Mouse (Mus musculus) embryonic facial prominence, embryonic 12.5 days (tissue): ENCODE results near the gene Sema3b. TPM values are rescaled to one million over a fixed set of nuclear protein-coding genes. Genes with fewer than 3 reads are reported as not detected.
A peak's percentile ranks its signal among the peaks of the same experiment; 100 is the strongest.

Experiments
- ATAC-seq: fragments of 200-750 bp; cut with Nextera tagmentation; 2 replicates; pipeline ENCODE4 v1.8.0; 2017; ENCODE audit not compliant: insufficient number of reproducible peaks, insufficient read depth, low FRiP score, low TSS enrichment
- H3K27ac ChIP-seq: fragments of 300-500 bp; sonication (generic); 2 replicates; pipeline ENCODE4 v1.5.1; 2016; ENCODE audit warnings: mild to moderate bottlenecking
- H3K27me3 ChIP-seq: fragments of 300-500 bp; sonication (generic); 2 replicates; pipeline ENCODE4 v1.6.1; 2016; ENCODE audit warnings: mild to moderate bottlenecking, moderate library complexity
- H3K36me3 ChIP-seq: fragments of 300-500 bp; sonication (generic); 2 replicates; pipeline ENCODE4 v1.6.1; 2016; ENCODE audit warnings: mild to moderate bottlenecking
- H3K4me1 ChIP-seq: fragments of 300-500 bp; sonication (generic); 2 replicates; pipeline ENCODE4 v1.6.1; 2016
- H3K4me2 ChIP-seq: fragments of 300-500 bp; sonication (generic); replicated peaks from 2 replicates; pipeline ENCODE4 v1.6.1; 2016; ENCODE audit warnings: mild to moderate bottlenecking, moderate library complexity
- H3K4me3 ChIP-seq: fragments of 300-500 bp; sonication (generic); 2 replicates; pipeline ENCODE4 v1.5.1; 2016; ENCODE audit warnings: mild to moderate bottlenecking
- H3K9ac ChIP-seq: fragments of 300-500 bp; sonication (generic); 2 replicates; pipeline ENCODE4 v1.6.1; 2016; ENCODE audit warnings: mild to moderate bottlenecking, moderate library complexity
- H3K9me3 ChIP-seq: fragments of 300-500 bp; sonication (generic); 2 replicates; pipeline ENCODE4 v1.6.1; 2016; ENCODE audit warnings: mild to moderate bottlenecking, moderate library complexity
- WGBS: fragments of 180-500 bp; shearing (Covaris S2); methylation state at CpG from one replicate; pipeline ENCODE4 v1.1.7; 2016; 5-methylcytosine and 5-hydroxymethylcytosine counted together
- polyA plus RNA-seq: library from polyadenylated mRNA; unstranded; fragments of >200 nt; fragmentation: Nextera tagmentation; extraction: Ambion mirVana; gene quantifications from 2 replicates; pipeline ENCODE4 v1.2.1, GENCODE M21; 2016

Sema3b gene
- 3.8 and 6.9 TPM in 2 replicates for polyA plus RNA-seq

- Histone ChIP-seq H3K4me3 (no peak within 1 kb of the TSS), H3K4me2 (peak within 1 kb of the TSS; percentile 5; the same call in 1 of the 2 replicates)
Observed at GRCm38 (mm10) chr9:107608741-107609432, at the start of gene Sema3b. Gene Sema3b, minus strand, starts transcription at chr9:107609229.

GRCm38 (mm10) chr9:107658096-107658495 lies 49.1 kb upstream of the Sema3b start:
- Histone ChIP-seq H3K9me3 (no peaks in the 10 kb centered on the region), H3K27ac (no peak overlapping the region), H3K27me3 (no peaks in the 10 kb centered on the region), H3K4me1 (0 out of 2 replicates have a peak, but pooled peaks cover 3% of the 10 kb centered on the region), H3K4me2 (no peak overlapping the region), H3K9ac (no peak overlapping the region), H3K36me3 (no peaks in the 10 kb centered on the region), H3K4me3 (no peak overlapping the region)
- ATAC-seq: no peak
- 82% methylated on average over 6 of the region's 6 CpGs for WGBS

More at GRCm38 (mm10) chr9:107608741-107609432, at the start of gene Sema3b:
- H3K9ac ChIP-seq: no peak within 1 kb of the TSS
- H3K36me3 ChIP-seq: 0 out of 2 replicates have a peak, but pooled peaks cover 2% of the 10 kb centered on the region
- WGBS: 37% methylated on average over 12 of the region's 12 CpGs
- H3K4me1 ChIP-seq: peaks cover 62% of the 10 kb centered on the region
- no peak for ATAC-seq
- H3K9me3 ChIP-seq: no peaks in the 10 kb centered on the region
- peak within 1 kb of the TSS; percentile 17; the same call in 1 of the 2 replicates for H3K27ac ChIP-seq
- no peaks in the 10 kb centered on the region for H3K27me3 ChIP-seq

GRCm38 (mm10) chr9:107657144-107657543 lies 48.1 kb upstream of the Sema3b start:
- Histone ChIP-seq H3K4me1 (no peaks in the 10 kb centered on the region), H3K4me3 (no peak overlapping the region), H3K9ac (no peak overlapping the region), H3K36me3 (no peaks in the 10 kb centered on the region), H3K9me3 (no peaks in the 10 kb centered on the region), H3K27ac (no peak overlapping the region), H3K4me2 (no peak overlapping the region), H3K27me3 (no peaks in the 10 kb centered on the region)
- 80% methylated on average over 5 of the region's 5 CpGs for WGBS
- no peak for ATAC-seq

- Histone ChIP-seq H3K27me3 (no peaks in the 10 kb centered on the region), H3K4me2 (no peak overlapping the region), H3K27ac (no peak overlapping the region), H3K4me1 (peaks cover 13% of the 10 kb centered on the region; the same call in 1 of the 2 replicates), H3K9me3 (no peaks in the 10 kb centered on the region), H3K36me3 (no peaks in the 10 kb centered on the region), H3K4me3 (no peak overlapping the region), H3K9ac (no peak overlapping the region)
- WGBS: 76% methylated on average over 4 of the region's 4 CpGs
- no peak for ATAC-seq
Observed at GRCm38 (mm10) chr9:107654585-107654984, 45.6 kb upstream of the Sema3b start.

- no peak overlapping the region for H3K9ac ChIP-seq
- ATAC-seq: no peak
- 78% methylated on average over 2 of the region's 2 CpGs for WGBS
Observed at GRCm38 (mm10) chr9:107653474-107653873, 44.4 kb upstream of the Sema3b start.

GRCm38 (mm10) chr9:107650708-107651481 lies 41.9 kb upstream of the Sema3b start:
- Histone ChIP-seq H3K36me3 (no peaks in the 10 kb centered on the region), H3K27me3 (no peaks in the 10 kb centered on the region), H3K27ac (0 out of 2 replicates have a peak overlapping the region, but pooled peaks have one; percentile 69), H3K4me3 (no peak overlapping the region), H3K4me2 (no peak overlapping the region), H3K9me3 (no peaks in the 10 kb centered on the region), H3K9ac (peak overlapping the region; percentile 30; the same call in 1 of the 2 replicates), H3K4me1 (peaks cover 13% of the 10 kb centered on the region; the same call in 1 of the 2 replicates)
- peak; percentile 44 for ATAC-seq
- 36% methylated on average over 12 of the region's 12 CpGs for WGBS

More at GRCm38 (mm10) chr9:107653474-107653873, 44.4 kb upstream of the Sema3b start:
- no peaks in the 10 kb centered on the region for H3K9me3 ChIP-seq
- no peak overlapping the region for H3K4me2 ChIP-seq
- H3K27me3 ChIP-seq: no peaks in the 10 kb centered on the region
- H3K27ac ChIP-seq: no peak overlapping the region
- H3K4me3 ChIP-seq: no peak overlapping the region
- H3K4me1 ChIP-seq: peaks cover 13% of the 10 kb centered on the region; the same call in 1 of the 2 replicates
- H3K36me3 ChIP-seq: no peaks in the 10 kb centered on the region

GRCm38 (mm10) chr9:107650225-107650624 lies 41.2 kb upstream of the Sema3b start:
- 72% methylated on average over 7 of the region's 7 CpGs for WGBS
- H3K9ac ChIP-seq: no peak overlapping the region
- no peaks in the 10 kb centered on the region for H3K36me3 ChIP-seq
- H3K4me3 ChIP-seq: no peak overlapping the region
- H3K4me2 ChIP-seq: no peak overlapping the region
- H3K9me3 ChIP-seq: no peaks in the 10 kb centered on the region
- 0 out of 2 replicates have a peak overlapping the region, but pooled peaks have one; percentile 69 for H3K27ac ChIP-seq
- no peaks in the 10 kb centered on the region for H3K27me3 ChIP-seq
- H3K4me1 ChIP-seq: peaks cover 13% of the 10 kb centered on the region; the same call in 1 of the 2 replicates
- ATAC-seq: no peak

- Histone ChIP-seq H3K9ac (no peak overlapping the region), H3K4me1 (peaks cover 18% of the 10 kb centered on the region), H3K36me3 (no peaks in the 10 kb centered on the region), H3K27ac (no peak overlapping the region), H3K9me3 (no peaks in the 10 kb centered on the region), H3K4me2 (no peak overlapping the region), H3K27me3 (no peaks in the 10 kb centered on the region), H3K4me3 (no peak overlapping the region)
- no peak for ATAC-seq
- WGBS: 65% methylated on average over 3 of the region's 3 CpGs
Observed at GRCm38 (mm10) chr9:107648767-107649166, 39.7 kb upstream of the Sema3b start.

- no peak for ATAC-seq
- Histone ChIP-seq H3K9ac (no peak overlapping the region), H3K4me2 (no peak overlapping the region), H3K27ac (no peak overlapping the region), H3K36me3 (no peaks in the 10 kb centered on the region), H3K27me3 (no peaks in the 10 kb centered on the region), H3K9me3 (no peaks in the 10 kb centered on the region), H3K4me1 (peaks cover 18% of the 10 kb centered on the region), H3K4me3 (no peak overlapping the region)
- WGBS: 78% methylated on average over 6 of the region's 6 CpGs
Observed at GRCm38 (mm10) chr9:107646975-107647374, 37.9 kb upstream of the Sema3b start.

- 12% methylated on average over 5 of the region's 5 CpGs for WGBS
- H3K4me3 ChIP-seq: no peak overlapping the region
- no peaks in the 10 kb centered on the region for H3K27me3 ChIP-seq
- no peak overlapping the region for H3K4me2 ChIP-seq
- ATAC-seq: peak; percentile 31; the same call in 1 of the 2 replicates
- peaks cover 9% of the 10 kb centered on the region for H3K4me1 ChIP-seq
- H3K36me3 ChIP-seq: no peaks in the 10 kb centered on the region
- H3K27ac ChIP-seq: no peak overlapping the region
- no peak overlapping the region for H3K9ac ChIP-seq
- no peaks in the 10 kb centered on the region for H3K9me3 ChIP-seq
Observed at GRCm38 (mm10) chr9:107645577-107645976, 36.5 kb upstream of the Sema3b start.

- no peaks in the 10 kb centered on the region for H3K9me3 ChIP-seq
- no peak for ATAC-seq
- H3K4me2 ChIP-seq: no peak overlapping the region; the same call in 1 of the 2 replicates
- H3K36me3 ChIP-seq: no peaks in the 10 kb centered on the region
- H3K27me3 ChIP-seq: no peaks in the 10 kb centered on the region
- no peak overlapping the region for H3K4me3 ChIP-seq
- 52% methylated on average over 7 of the region's 7 CpGs for WGBS
- H3K27ac ChIP-seq: no peak overlapping the region
- peaks cover 5% of the 10 kb centered on the region for H3K4me1 ChIP-seq
- H3K9ac ChIP-seq: peak overlapping the region; percentile 53
Observed at GRCm38 (mm10) chr9:107645153-107645510, 36.1 kb upstream of the Sema3b start.
